Mouse (Mus musculus) heart, postnatal 25 days (tissue): ENCODE results near the gene Cdh4. TPM values are rescaled to one million over a fixed set of nuclear protein-coding genes. Genes with fewer than 3 reads are reported as not detected.

Experiments used
- DNase-seq: peaks from one replicate; pipeline ENCODE4 v3.0.0; 2022; ENCODE audit warnings: low spot score
- intact Hi-C: fragments of 180-260 bp; cut with DNase I; formaldehyde crosslinking; loops from one replicate; pipeline ENCODE4 v1.15.1; 2025
- total RNA-seq, 2 experiments: library from RNA; stranded (reverse); gene quantifications; 2 replicates each; pipeline ENCODE4 v1.2.3; 2021

Cdh4 gene
- total RNA-seq, 2 experiments from 2014 or later, result 0.44 to 0.61 TPM

DNA sequence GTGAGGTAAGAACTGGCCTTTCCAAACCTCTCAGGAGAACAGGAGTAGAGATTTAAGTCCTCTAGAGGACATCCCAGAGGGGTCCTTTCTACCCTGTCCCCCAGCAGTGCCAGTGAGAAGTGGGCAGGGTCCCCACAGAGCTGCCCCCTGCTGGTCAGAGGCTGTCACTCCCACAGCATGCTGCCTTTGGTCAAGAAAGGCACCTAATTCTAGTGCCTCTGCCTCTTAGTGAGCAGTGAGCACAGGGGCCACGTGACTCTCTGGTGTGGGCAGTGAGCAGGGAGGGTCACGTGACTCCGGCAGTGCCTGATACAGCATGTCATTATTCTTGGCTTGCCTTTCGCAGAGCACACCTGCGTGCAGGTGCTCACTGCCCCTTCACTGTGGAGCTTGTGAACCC is 431.1 kb downstream of the Cdh4 start:
- no peak for DNase-seq
- intact Hi-C loops, result loop anchor here (10.0 kb wide), 3 partner anchors 299 to 799 kb away; no protein-coding TSS in a partner anchor

DNA sequence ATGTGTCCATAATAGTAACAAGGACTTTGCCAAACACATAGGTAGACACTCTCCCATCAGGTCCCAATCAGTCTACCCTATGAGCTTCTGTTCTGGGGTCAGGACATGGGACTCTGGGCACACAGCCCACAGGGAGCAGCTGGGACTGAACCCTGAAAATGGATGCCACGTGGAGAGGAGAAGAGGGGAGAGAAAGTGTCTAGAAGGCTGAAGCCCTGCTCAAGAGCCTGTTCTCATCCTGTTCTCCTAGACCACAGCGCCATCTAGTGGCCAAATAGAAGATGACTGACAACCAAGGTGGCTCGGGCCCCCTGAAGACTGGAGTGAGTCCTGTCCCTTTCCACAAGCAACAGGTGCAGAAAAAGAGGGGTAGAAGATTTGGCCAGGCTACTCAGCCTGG is 432.9 kb downstream of the Cdh4 start:
- intact Hi-C loops, result loop anchor here (2.0 to 10.0 kb wide), 7 partner anchors 44 to 1300 kb away; no protein-coding TSS in a partner anchor
- DNase-seq, result no peak

DNA sequence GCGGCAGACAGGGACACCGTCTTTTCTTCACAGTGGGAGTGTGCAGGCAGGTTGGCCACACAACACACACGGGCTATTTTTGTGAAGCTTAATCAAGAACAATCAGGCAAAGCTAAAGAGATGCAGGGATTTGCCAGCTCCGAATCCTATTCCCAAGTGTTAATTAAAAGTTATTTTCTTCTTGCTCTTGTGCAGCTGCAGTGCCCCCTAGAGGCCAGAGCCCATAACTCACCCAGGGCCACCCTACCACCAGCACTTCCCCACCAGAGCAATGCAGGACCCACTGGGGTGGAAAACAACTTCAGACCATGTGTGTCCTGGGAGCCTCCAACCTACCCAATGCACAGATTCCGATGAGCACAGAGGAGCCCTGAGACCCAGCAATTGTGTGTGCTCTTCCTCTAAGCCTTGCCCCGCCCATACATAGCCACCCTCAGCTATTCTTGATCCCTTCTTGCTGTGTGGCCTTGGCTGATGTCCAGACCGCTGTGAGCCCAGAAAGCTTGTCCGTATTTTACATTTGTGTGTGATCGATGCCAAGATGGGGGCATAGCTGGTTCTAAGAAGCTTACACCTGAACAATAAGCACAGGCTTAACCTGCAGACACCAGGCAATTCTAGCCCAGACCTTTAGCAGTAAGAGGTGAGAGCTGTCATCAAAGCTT is 435.5 kb downstream of the Cdh4 start:
- no peak for DNase-seq
- intact Hi-C loops, result loop anchor here (10.0 kb wide), 3 partner anchors 303 to 803 kb away; no protein-coding TSS in a partner anchor

DNA sequence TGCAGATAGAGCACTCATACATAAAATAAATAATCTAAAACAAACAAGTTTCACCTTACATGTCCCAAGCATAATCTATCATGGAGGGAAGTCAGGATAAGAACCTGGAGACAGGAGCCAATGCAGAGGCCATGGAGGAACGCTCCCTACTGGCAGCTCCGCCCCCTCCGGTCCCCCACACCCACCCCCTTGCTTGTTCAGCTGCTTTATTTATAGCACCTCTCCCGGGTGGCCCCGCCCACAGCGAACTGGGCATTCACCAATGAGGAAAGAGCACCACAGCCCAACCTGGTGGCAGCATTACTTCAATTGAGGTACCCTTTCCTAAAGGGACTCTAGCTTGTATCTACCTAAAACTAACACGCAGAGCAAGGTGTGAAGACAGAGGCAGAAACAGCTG is 442.3 kb downstream of the Cdh4 start:
- no peak for DNase-seq
- intact Hi-C loops, result no loop called here

DNA sequence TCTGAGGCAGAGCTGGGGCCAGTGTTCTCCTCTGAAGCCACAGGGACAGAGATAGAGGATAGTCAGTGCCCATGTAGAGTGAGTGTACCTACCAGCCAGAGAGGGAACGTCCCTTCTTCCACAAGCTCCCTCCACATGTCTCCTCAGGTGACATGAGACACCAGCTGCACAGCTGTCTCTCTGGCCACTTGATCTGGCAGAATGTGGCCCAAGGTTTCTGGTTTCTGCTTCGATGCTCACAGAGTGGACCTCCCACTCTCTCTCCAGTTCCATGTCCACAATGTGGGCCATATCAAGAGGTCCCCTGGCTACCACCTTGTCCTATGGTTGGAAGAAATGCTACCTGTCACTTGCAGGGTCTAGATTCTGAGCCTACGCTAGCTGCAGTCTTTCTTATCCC is 448.8 kb downstream of the Cdh4 start:
- no peak for DNase-seq
- intact Hi-C loops, result no loop called here

DNA sequence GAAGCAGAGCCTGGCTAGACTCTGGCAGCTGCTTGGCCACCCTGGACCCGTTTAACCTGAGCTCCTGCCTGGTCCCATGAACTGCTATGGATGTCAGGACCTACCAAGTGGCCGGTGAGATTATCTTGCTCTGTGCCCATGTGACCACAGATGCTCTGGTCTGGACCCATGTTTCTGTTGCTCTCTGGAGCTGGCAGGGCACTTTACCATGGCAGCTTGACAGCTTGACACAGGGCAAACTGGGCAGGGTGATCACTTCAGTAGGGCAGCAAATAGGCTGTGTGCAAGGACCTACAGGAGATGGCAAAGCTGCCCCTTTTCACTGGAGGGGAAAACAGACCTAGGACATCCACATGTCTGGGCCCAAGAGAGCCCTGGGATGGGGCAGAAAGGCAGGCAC is 454.7 kb downstream of the Cdh4 start:
- no peak for DNase-seq
- intact Hi-C loops, result no loop called here

DNA sequence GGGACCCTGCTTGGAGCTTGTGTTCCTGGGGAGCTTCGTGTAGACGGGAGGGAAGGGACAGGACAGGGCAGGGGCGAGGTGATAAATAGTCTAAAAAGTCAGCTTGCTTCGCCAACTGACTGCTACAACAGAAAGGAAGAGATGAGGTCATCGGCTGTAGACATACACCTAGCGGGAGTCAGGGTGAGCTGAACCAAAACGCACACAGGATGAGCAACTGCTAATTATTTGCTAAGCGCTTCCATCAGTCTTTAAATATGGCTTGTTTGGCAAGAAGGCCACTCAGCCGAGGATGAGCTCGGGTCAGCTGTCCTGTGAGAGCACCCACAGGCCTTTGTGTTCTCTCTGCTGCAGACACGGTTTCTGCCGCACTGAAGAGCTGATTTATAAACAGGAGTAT is 470.7 kb downstream of the Cdh4 start:
- intact Hi-C loops, result no loop called here
- DNase-seq, result no peak

DNA sequence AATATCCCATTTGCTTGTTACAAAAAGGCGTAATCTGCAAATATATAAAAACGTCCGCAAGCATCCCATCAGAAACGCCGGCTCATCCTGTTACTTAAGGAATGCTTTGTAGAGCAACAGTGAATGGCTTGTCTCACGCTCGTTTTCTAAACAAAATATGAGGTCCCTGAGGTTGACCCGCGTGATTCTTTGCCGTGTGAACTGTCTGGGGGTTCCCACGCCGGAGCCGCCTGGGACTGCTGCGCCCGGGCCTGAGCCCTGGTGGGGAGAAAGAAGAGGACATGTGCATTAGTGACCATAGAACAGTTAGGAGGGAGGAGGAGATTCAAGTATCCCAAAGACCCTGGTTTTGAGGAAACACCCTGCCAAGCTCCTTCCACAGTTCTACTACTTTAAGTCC is 471.1 kb downstream of the Cdh4 start:
- DNase-seq, result no peak
- intact Hi-C loops, result no loop called here

DNA sequence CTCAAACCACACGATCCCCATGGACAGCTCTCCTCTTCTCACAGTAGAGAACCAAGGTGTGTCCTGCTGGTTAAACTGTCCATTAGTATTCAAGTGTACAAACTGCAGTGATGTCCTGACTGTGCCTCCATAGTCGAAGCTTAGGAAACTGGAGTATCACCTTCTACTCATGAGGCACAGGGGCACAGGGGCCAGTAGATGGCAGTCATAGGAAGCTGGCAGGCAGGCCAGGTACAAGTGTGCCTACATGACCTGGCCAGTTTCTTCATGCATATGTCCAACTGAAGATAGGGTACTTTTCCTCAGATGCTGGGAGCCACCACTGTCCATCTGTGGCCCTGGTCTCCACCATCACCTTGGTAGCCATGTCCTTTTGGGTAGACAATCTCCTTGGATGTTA is 472.0 kb downstream of the Cdh4 start:
- no peak for DNase-seq
- intact Hi-C loops, result no loop called here

DNA sequence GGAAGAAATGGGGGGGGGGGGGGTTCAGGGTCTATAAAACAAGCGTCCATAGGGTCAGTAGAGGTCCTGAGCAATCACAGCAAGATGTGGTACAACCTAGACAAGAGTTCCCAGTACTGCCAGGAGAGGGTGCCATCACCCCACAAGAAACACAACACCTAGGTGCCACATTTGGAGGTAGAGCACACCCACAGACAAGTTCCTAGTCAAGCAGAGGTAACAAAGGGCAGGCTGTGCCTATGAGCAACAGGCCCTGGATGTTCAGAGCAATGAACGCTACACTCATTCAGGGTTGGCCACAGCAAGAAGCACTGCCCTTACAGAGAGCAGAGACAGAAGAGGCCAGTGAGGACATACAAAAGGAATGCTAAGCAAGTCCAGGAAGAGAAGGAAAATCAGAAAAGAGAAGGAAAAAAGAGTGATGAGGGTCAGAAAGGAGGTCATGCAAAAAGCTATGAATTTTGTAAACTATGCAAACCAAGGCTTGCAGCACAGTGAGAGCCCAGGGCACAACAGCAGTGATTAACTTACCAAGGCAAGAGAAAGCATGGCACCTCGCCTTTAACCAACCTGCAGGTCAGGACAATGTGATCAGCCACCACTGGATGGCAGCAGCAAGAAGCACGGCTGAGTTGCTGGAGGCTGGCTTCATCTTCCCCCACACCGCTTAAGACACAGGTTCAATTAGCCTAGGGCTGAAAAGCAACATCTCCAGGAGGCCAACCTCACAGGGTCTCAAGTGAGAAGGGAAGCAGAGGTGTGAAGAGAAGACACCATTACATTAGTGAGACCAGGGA is 474.8 kb downstream of the Cdh4 start:
- peak; percentile 17 for DNase-seq
- intact Hi-C loops, result loop anchor here (1.0 to 5.0 kb wide), 2 partner anchors 60 to 134 kb away; partner anchors contain the start of gene Taf4

DNA sequence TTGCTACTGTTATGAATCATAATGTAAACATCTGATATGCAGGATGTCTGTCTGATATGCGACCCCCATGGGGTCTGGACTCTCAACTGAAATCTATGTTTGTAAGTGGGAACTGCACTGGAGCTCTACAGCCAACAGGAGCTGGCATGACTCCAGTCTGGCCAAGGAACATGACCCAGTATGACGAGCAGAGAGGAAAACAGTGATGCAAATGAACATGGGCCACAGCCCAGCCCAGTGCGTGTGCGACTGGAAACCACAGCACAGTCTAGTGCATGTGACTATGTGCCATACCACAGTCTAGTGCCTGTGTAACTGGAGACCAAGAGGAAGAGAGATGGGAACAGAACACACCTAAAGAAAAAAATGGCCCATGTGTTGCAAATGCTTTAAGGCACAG is 477.8 kb downstream of the Cdh4 start:
- intact Hi-C loops, result no loop called here
- DNase-seq, result no peak

DNA sequence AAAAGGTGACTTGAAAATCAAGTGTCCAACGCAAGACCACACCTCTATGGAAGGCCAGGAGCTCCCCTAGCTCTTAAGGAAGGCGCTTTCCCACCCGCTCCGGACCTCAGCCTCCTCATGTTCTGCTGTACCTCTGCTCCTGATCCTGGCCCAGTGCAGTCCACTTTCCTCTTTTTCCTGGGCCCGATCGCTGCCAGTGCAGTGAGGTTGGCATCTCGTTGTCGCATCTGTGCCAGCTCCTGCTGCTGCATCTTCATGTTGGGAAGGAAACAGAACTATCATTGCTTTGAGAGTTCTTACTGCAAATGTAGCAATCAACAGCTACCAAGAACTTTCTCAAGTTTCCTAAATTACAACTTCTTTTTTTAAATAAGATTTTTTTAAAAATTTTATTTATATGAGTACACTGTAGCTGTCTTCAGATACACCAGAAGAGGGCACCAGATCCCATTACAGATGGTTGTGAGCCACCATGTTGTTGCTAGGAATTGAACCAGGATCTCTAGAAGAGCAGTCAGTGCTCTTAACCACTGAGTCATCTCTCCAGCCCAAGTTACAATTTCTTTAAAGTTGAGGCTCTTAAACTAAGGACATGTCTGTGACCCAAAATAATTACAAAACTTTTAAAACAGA is 478.9 kb downstream of the Cdh4 start:
- intact Hi-C loops, result no loop called here
- no peak for DNase-seq

DNA sequence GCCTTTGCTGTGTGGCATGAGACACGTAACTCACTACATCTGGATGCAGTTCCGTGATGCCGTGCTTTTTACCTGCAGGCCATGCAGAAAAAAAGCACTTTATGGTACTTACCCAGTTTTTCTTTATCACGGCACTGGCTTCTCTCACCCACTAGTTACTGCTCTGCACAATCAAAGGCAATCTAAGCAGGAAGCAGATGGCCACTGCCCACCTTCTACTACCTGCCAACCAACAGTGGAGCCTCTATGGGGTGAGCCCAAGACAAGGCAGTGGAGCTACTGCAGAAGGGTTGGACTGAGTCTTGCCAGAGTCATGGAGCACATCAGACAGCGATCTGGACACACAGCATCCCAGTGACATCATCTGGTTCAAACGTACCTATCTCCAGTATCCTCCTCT is 481.8 kb downstream of the Cdh4 start:
- no peak for DNase-seq
- intact Hi-C loops, result no loop called here

DNA sequence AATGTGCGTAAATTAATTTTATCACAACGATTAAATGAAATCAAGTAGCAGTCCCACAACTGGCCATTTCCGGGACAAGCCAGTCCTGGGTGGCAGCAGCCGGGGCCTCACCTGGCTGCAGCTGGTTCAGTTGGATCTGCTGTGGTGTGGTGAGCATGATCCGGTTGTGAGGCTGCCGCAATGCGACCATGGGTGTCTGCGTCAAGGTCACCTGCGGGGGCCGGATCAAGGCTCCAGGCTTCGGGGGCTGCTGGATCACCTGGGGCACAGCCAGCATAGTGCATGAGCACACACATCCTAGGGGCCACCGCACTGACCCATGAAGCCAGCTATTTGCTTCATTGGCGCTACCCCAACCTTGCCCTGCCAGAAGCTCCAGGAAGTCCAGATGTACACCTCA is 486.9 kb downstream of the Cdh4 start:
- intact Hi-C loops, result no loop called here
- DNase-seq, result no peak

DNA sequence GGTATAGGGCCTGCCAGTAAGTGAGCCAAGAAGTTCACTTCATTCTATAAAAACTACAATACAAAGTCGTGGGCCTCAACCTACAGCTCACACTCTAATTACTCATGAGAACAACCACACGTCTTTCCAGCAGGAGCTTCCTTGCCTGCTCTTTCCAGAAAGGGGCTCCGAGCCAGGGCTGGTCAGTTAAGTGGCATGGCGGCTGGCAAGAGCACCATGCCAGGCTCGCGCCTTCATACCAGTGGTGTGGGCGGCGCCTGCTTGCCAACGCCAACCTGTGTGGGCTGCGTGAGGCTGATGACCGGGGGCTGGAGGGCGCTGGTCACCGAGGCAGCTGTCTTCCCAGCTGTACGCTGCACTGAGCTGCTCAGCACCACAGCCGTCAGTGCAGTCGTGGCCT is 489.5 kb downstream of the Cdh4 start:
- intact Hi-C loops, result no loop called here
- DNase-seq, result no peak

DNA sequence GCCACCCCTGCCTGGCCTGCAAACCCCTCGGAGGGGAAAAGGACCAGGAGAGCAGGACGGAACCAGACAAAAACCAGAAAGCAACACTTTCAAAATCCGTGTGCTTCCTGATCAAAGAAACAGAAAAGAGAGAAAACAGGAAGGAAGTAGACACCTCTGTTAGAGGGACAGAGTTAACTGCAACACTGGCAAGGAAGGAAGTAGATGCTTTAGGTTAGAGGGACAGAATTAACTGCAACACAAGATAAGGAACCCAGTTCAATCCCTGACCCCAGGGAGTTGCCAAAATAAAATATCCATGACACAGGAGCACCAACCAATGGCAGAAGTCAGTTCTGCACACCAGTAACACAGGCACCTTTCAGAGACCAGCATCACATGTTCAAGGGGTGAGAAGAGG is 491.9 kb downstream of the Cdh4 start:
- intact Hi-C loops, result no loop called here
- DNase-seq, result no peak

DNA sequence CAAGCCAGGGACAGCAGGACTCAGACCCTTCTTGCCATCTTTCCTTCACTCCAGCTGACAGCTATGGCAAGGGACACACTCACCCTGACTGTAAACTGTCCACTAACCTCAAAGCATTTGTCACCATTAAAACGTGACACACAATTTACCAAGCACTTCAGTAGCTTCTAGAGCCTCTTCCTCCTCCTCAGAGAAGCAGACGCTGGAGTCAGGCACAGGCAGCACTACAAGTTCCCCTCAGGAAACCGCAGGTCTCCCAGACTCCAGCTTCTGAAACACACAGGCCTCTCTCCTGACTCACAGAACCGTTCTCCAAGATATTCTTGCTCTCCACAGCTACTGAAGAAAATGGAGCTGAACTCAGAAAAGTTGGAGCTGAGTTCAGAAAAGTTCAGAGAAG is 494.9 kb downstream of the Cdh4 start:
- intact Hi-C loops, result loop anchor here (5.0 kb wide), 2 partner anchors 35 to 105 kb away; partner anchors contain the start of genes Psma7 and Ss18l1
- no peak for DNase-seq

DNA sequence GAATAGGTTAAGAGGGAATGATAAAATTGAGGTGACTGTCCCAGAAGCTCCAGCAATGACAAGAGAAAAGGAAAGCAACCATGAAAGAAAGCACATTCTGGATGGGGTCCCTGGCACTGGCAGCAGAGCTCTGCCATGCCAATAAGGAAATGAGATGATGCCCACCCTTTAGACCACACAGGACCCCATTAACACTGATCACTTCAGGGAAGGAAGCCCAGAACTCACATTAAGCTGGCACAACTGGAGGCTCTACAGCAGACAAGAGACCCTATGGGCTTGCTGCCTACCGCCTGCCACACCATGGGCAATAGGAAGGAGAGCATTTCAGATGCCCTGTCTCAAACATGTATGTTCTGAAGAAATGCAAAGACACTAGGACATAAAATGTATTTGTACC is 499.5 kb downstream of the Cdh4 start:
- intact Hi-C loops, result no loop called here
- DNase-seq, result no peak

DNA sequence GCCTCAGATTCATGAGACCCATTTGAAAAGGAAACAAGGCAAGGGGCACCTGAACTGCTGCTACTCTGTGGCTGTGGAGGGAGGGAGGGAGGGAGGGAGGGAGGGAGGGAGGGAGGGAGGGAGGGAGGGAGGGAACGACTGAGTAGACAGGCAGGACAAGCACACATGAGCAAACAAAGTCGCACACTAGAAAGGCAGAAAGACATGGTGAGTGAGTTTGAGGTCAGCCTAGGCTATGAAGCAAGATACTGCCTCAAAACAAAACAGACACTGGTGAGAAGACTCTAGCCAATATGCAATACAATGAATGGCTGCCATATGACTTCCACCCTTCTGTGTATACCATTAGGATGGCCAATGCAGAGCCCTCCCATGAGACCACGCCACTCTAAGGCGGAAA is 502.8 kb downstream of the Cdh4 start:
- intact Hi-C loops, result no loop called here
- DNase-seq, result no peak

DNA sequence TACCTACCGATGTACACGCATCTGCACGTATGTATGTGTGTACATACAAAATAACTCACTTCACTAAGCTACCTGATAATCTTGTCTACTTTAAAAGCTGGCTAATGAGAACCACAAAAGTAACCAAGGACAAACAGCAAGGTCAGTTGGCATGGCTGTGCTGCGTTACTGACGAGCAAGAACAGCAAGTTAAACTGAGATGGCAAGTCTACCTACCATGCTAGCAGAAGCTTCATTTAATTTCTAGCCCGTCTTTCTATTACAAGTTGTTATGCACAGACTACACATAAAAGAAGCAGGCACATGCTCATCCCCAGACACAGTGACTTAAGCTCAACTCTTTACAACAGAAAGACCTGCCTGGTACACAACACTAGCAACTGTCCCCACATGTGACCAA is 504.3 kb downstream of the Cdh4 start:
- intact Hi-C loops, result no loop called here

DNA sequence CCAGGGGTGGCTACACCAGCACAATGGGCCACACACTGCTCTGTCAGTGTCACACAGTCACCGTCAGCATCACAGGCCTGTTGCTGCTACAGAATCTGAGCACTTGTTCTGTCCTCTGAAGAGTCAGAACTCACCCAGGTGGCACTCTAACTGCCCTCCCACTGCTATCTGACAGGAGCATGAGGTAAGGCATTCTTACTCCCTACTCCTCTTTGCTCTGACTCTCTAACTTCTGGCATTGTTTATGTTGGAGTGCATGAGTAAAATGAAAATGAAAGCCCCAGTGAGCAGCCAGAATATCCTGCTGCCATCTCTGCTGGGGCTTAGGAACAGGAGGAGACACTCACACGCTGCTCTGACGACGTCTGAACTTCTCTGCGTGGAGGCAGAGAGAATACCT is 505.4 kb downstream of the Cdh4 start:
- no peak for DNase-seq
- intact Hi-C loops, result no loop called here

More for the DNA sequence above, 504.3 kb downstream of the Cdh4 start:
- DNase-seq, result no peak
